Mouse (Mus musculus) central nervous system, embryonic 18 days (tissue): ENCODE data around the gene Trmt2a. TPM values are rescaled to one million over a fixed set of nuclear protein-coding genes. Genes with fewer than 3 reads are reported as not detected.

Experiments used
- polyA plus RNA-seq: library from polyadenylated mRNA; depleted of rRNA; stranded (reverse); fragments of >200 nt; gene quantifications from 2 replicates; pipeline ENCODE4 v1.2.3, GENCODE M21; 2012; rRNA removed

Trmt2a gene
- 92.8 and 93.7 TPM in 2 replicates for polyA plus RNA-seq

DNA sequence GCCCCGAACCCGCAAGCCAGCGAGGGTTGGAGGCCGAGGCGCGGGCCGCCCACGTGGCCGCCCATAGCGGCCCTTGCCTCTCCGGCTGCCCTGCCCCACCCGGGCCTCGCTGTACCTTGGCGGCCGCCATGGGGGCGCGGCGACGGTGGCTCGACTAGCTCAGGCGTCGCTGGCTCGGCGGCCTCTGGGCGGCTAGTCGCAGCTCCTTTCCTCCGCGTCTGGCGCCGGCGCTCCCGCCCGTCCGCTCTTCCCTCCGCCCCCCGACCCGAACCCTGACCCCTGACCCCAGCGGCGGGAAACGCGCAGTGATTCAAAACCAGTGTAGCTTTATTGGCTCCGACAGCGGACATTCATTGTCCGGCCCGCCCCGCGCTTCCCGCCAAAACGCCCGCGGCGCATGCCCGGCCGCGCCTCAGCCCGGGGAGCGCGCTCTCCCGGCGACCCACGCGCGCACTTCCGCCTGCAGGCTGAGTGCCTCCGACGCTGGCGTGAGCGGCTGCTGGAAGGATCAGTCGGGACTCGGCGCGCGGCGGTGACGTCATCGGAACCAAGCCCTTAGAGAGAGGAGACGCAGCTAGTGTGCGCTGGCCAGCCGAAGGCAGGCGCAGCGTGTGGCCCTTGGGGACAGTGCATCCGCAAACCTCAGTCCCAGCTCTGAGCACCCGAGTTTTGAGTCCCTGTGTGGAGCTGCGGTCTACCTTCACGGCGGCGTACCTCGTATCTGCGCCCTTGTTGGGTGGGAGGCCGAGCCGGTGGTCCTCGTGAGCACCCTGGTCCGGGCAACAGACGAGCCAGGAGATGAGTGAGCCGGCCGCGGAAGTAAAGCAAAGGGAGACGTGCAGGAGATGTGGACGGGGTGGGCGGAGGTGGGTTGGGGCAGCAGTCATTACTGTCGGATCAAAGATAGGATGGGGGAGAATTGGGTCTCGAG, at the start of gene Trmt2a, which contains the start of gene Ranbp1:
Gene Trmt2a (plus strand): TSS at position 247 of the 931 bp plus-strand sequence.
Gene Ranbp1 (minus strand): TSS at position 300 of the 931 bp plus-strand sequence.

DNA sequence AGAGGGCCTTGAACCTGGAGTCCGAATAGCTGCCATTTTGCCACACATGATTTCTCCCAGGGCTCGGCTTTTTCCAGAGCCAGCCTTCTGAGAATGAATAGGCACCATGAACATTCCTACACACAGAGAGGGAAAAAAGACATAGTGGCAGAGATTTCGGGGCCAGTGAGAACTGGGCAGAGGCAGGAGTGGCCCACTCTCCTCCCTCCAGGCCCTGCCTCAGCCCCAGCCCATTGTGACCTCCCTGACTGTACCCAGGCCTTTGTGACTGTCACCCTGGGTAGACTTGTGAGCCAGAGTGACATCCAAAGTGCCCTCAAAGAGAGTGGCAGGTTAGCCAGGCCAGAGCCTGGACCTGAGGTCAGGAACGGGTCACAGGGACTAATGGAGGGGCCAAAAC, 30.9 kb upstream of the Trmt2a start, which contains the start of gene Ccdc188:
Gene Ccdc188 (plus strand): TSS at position 301 of the 400 bp plus-strand sequence.

GRCm38 (mm10) chr16:18234671-18235388, 13.6 kb upstream of the Trmt2a start, which contains the start of gene Zdhhc8:
TSS of gene Zdhhc8 (minus strand) at chr16:18235136.

DNA sequence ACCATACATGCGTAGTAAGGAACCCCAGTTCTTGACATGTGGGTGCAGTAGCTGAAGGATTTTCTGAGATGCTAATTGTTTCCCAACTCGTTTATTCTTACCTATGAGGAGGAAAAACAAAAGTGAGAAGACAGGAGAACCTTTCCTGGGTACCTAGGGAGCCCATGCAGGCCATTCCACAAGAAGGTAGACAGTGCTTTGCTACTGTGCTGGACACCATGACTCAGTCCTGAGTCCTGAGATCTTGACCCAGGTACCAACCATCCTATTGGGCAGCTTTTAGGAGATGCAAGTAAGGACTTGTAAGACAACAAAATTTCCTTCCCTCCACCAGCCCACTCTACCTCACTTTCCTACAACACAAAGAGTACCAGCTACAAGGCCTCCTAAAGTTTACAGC, 9.7 kb downstream of the Trmt2a start, which contains the start of gene Gm49776:
Gene Gm49776 (minus strand): TSS at position 101 of the 400 bp plus-strand sequence.

DNA sequence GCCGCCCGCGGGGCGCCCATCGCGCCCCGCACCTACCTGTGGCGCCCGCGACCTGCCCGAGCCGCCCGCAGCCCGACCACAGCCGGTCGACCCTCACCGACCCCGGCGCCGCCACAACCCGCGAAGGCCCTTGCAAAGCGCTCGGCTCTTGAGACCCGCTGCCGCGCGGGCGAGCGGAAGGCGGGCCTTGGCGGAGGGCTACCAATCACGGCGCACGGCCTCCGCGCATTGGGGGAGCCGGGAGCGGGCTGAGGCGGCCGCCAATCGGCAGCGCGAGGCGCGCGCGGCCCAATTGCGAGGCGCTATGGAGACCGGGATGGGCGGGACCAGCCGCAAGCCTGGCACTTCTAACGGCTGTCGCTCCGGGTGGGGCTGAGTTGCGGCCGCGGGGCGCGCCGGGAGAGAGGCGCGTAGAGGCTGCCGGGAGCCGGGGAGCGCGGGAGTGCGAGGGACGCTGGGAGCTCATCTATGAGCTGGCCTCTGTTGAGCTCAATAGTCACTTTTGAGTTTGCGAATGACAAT, 40.6 kb downstream of the Trmt2a start, which contains the start of gene Dgcr8:
Gene Dgcr8 (minus strand): TSS at position 180 of the 522 bp plus-strand sequence.

Other genes with a start within 250 kb of the Trmt2a start
- gene Dgcr6, start 195.8 kb upstream of the Trmt2a start, polyA plus RNA-seq, result 111 and 117 TPM in 2 replicates
- gene Prodh, start 158.5 kb upstream of the Trmt2a start, polyA plus RNA-seq, result 6.3 and 8.4 TPM in 2 replicates
- 68.5 and 70.7 TPM in 2 replicates for gene Rtn4r, start 121.0 kb upstream of the Trmt2a start, polyA plus RNA-seq
- gene Ccdc188, start 30.8 kb upstream of the Trmt2a start, polyA plus RNA-seq, result not detected in 2 replicates
- gene Zdhhc8, start 13.5 kb upstream of the Trmt2a start, polyA plus RNA-seq, result 52.0 and 62.2 TPM in 2 replicates
- gene Ranbp1, start 53 bp downstream of the Trmt2a start, polyA plus RNA-seq, result 176 and 186 TPM in 2 replicates
- gene Gm49776, start 9.6 kb downstream of the Trmt2a start, polyA plus RNA-seq, result 0.15 TPM in 1 of 2 replicates, not detected in the other
- 66.9 and 70.9 TPM in 2 replicates for gene Dgcr8, start 40.6 kb downstream of the Trmt2a start, polyA plus RNA-seq
- 99.7 and 100 TPM in 2 replicates for gene Tango2, start 99.4 kb downstream of the Trmt2a start, polyA plus RNA-seq
- 115 and 122 TPM in 2 replicates for gene Arvcf, start 99.5 kb downstream of the Trmt2a start, polyA plus RNA-seq
- 26.0 and 26.7 TPM in 2 replicates for gene Txnrd2, start 177.7 kb downstream of the Trmt2a start, polyA plus RNA-seq
- 80.7 and 90.6 TPM in 2 replicates for gene Comt, start 178.2 kb downstream of the Trmt2a start, polyA plus RNA-seq